Mouse (Mus musculus) induced T-regulatory cell, adult 2 months (primary cell): ENCODE results near the gene Nipbl.

Experiments
- DNase-seq: peaks from one replicate; pipeline ENCODE4 v3.0.0-alpha.2; 2012; ENCODE audit warnings: low read depth

The Nipbl gene

DNA sequence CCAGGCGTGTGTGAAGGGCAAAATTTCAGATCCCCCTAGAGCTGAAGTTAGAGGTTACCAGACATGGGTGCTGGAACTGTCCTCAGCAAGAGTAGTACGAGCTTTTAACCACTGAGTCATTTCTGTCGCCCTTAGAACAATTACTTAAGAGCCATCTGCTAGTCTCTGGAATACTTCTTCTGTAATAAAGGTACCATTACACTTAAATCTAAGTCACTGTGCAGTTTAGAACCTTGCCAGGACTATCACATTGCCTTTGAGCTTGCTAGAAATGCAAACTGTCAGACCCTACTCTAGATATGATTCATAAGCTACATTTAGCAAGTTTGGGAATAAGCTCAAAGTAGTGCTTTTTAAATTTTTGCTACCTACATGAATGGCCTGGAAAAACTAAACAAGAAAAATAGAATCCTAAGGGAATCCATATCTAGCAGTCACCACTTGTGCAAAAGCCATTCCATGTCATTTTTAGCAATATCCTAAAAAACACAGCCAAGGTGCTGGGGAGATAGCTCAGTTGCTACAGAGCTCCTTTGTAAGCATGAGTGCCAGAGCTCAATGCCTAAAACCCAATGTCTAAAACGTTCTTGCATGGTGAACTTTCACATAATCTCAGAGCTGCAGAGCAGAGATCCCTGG, 27.6 kb downstream of the Nipbl start:
- no peak for DNase-seq

DNA sequence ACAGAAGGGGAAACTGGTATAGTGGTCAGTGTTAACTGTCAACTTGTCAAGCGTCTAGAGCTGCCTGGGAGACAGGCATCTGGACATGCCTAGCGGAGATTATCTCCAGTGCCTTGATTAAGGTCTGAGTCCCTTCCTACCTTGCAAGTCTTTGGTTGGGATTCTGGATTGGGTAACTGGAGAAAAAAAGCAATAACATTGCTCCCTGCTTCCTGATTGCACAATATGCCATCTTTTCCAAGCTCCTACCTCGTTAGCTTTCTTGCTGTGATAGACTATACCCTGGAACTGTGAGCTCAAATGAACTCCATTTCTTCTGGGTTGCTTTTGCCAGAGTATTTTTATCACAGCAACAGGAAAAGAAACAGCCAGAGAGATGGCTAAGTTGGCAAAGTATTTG, 30.9 kb downstream of the Nipbl start:
- no peak for DNase-seq

DNA sequence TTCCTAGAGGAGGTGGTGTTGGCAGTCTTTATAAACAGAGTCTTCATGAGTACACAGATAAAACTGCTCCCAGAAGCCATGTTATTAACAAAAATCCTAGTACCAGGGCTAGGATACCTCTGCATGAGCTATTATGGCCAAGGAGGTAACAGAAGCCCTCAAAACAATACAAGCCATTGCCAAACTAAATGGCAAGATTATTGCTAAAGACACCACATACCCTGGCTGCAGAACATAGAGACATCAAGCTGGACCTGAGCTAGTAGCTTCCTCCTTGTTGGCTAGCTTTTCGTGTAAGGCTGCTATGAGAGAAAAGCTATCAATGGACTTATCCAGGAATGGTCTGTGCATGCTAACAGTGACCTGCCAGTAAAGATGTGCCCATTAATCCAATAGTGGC, 32.4 kb downstream of the Nipbl start:
- DNase-seq: no peak

- DNase-seq: peak; percentile 12
Observed at GRCm38 (mm10) chr15:8411168-8411837, 33.0 kb downstream of the Nipbl start.

- DNase-seq: no peak
Observed at GRCm38 (mm10) chr15:8407082-8407481, 37.2 kb downstream of the Nipbl start.

DNA sequence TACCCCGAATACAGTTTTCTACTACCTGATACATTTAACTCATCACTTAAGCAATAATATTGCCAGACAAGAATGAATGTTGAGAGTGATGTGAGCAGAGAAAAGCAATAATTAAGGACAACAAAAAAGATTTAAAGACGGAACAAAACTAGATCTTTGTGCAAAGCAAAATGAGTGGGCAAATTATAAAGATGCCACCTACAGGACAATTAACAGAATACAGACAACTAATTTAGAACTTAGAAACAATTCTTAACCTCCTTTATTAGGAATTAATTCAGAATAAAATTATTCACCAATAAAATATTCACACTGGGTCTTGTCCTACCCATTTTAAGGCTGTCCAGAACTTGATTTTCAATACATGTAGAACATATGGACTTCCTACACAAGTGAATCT, 38.0 kb downstream of the Nipbl start:
- no peak for DNase-seq

DNA sequence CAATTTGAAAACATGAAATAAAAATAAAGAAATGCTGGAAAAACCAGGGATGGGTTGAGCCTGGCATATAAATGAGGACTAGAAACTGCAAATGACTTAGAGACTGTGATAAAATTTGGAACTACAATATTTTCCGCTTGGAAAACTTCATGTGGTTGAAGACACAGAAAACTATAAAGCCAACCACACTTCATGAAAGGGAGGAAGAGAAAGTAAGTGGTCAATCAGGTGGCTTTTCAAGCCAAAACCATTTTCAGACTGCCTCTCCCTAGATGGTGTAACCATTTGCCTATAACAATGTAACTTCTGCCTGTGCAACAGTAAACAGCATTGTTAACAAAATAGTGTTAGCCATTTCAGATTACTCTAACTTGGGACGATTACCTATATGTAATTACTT, 41.7 kb downstream of the Nipbl start:
- no peak for DNase-seq

- no peak for DNase-seq
Observed at GRCm38 (mm10) chr15:8401536-8401935, 42.7 kb downstream of the Nipbl start.

DNA sequence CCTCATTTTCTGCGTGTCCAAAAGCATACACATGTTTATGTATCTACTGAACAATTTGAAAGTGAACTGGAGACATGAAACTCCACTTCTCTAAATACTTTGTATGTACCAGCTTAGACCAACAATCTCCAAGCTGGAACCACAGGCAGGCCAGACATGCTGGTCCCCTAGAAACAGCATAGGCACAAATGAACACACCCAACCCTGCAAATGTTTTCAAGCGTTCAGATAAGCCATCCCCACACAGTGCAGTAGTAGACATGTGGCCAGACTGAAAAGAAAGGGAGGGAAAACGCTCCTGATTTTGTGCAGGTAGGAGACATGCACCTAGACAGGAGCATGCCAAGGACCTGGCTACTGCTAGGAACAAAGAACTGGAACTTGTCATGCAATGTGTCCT, 52.5 kb downstream of the Nipbl start:
- DNase-seq: no peak

GRCm38 (mm10) chr15:8382213-8382612, 62.0 kb downstream of the Nipbl start:
- peak; percentile 64 for DNase-seq

- peak; percentile 6 for DNase-seq
Observed at GRCm38 (mm10) chr15:8375657-8376056, 68.6 kb downstream of the Nipbl start.

- DNase-seq: peak; percentile 10
Observed at GRCm38 (mm10) chr15:8374724-8375123, 69.5 kb downstream of the Nipbl start.

DNA sequence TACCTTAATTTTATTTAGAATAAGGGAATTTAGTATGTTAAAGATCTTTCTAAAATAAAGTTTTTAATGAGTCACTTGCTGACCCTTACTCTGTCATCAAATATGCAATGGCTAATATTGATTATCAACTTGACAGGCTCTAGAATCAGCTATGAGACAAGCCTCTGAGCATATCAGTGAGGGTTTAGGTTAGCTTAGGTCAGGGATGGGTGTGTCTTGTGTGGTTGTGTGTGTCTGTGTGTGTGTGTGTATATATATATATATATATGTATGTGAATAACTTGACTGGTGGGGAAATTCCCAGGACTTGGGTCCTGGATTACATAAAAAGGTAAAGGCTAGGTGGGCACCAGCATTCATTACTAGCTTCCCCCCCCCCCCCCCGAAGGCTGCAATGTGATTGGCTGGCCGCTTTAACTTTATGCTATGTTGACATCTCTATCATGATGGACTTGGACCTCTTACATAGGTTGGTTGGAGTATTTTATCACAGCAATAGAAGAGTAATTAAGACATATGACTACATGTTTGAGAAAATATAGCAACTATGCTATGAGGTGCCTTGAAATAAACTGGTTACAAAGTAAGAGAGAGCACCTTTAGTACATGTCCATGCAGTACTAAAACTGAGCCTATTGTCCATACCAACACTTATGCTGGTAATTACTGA, 97.0 kb downstream of the Nipbl start:
- no peak for DNase-seq

- DNase-seq: no peak
Observed at GRCm38 (mm10) chr15:8340596-8340995, 103.7 kb downstream of the Nipbl start.

- DNase-seq: no peak
Observed at GRCm38 (mm10) chr15:8331547-8331946, 112.7 kb downstream of the Nipbl start.

GRCm38 (mm10) chr15:8325629-8326028, 118.6 kb downstream of the Nipbl start:
- no peak for DNase-seq

GRCm38 (mm10) chr15:8324833-8325232, 119.4 kb downstream of the Nipbl start:
- no peak for DNase-seq

GRCm38 (mm10) chr15:8324061-8324460, 120.2 kb downstream of the Nipbl start:
- DNase-seq: no peak

DNA sequence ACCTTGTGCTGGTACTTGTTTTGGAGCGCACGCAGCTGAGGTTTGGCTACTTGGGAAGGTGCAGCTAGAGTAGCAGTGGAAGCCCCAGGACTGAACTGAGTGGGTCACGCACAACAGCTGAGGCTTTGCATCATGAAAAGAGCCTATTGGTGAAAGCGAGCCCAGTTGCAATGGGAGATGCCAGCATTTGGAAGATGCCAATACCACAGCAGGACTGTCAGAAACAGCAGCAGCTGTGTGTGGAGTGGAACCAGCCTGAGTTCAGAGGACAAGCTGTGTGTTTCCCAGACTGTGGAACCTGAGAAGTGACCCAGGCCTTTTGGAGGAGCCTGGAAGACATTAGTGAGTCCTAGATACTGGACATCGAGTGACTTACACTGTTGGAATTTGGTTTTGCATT, 122.8 kb downstream of the Nipbl start:
- DNase-seq: no peak

GRCm38 (mm10) chr15:8319191-8319590, 125.1 kb downstream of the Nipbl start:
- DNase-seq: no peak

DNA sequence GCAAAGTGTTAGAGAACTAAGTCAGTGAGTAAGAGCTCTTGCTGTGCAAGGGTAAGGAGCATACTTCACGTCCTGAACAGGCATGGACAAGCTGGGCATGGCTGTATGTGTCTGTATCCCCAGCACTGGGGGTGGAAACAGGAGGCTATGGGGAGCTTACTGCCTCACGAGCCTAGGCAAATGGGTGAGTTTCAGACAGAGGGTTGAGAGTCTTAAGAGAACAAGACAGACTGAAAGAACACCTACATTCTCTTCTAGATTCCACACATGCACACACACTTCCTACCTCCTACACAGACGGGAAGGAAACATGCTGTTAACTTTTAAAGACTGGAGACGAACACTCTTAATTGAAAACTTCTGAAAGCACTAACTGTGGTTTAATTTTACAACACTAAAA, 126.9 kb downstream of the Nipbl start:
- DNase-seq: no peak

GRCm38 (mm10) chr15:8305474-8305873, 138.8 kb downstream of the Nipbl start:
- DNase-seq: no peak

DNA sequence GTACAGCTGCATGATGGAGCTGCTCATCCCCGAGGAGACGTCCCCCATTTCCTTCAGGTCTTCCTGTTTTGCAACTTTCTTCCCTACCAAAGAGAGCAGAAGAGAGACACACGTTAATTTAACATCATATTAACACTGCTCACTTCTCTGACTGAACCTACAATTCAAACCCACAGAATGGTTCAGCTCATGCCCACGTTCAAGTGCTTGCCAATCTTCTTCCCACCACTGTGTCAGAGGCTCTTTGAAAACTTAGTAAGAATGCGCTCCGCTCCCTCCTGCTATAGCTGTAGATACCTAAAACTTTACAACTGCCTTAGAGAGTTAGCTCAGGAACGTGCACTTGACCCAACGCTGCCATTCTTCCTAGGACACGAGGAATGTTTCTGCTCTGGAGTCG, 141.3 kb downstream of the Nipbl start:
- no peak for DNase-seq

DNA sequence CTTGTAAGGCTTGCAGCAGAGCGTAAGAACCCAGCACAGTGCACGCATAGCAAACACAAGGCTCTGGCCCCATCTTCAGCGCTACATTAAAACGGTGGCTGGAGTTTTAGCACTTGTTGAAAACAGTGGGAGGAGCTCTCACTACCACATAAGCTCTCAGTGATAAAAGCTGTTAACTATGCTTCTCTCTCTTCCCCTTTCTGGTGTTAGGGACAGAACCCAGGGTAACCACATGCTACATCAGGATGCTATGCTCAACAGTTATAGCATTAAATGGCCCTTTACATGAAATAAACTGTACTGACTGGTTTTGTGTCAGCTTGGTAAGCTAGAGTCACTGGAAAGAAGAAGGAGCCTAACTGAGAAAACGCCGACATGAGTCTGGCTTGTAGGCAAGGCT, 150.1 kb downstream of the Nipbl start:
- no peak for DNase-seq
